Mouse (Mus musculus) ES-Bruce4 (cell line): ENCODE data around the gene Kcnn3.

ENCODE experiments used
- CTCF ChIP-seq: IDR thresholded peaks from one replicate; pipeline ENCODE4 v1.8.1; 2011; ENCODE audit warnings: low read depth, low read length
- EP300 ChIP-seq: IDR thresholded peaks from 2 replicates; pipeline ENCODE4 v1.6.1; 2011; ENCODE audit warnings: low read depth, low read length; ENCODE audit not compliant: insufficient read depth
- POLR2A ChIP-seq: IDR thresholded peaks from one replicate; pipeline ENCODE4 v1.8.1; 2011; ENCODE audit warnings: low read length; ENCODE audit not compliant: insufficient read depth

DNA sequence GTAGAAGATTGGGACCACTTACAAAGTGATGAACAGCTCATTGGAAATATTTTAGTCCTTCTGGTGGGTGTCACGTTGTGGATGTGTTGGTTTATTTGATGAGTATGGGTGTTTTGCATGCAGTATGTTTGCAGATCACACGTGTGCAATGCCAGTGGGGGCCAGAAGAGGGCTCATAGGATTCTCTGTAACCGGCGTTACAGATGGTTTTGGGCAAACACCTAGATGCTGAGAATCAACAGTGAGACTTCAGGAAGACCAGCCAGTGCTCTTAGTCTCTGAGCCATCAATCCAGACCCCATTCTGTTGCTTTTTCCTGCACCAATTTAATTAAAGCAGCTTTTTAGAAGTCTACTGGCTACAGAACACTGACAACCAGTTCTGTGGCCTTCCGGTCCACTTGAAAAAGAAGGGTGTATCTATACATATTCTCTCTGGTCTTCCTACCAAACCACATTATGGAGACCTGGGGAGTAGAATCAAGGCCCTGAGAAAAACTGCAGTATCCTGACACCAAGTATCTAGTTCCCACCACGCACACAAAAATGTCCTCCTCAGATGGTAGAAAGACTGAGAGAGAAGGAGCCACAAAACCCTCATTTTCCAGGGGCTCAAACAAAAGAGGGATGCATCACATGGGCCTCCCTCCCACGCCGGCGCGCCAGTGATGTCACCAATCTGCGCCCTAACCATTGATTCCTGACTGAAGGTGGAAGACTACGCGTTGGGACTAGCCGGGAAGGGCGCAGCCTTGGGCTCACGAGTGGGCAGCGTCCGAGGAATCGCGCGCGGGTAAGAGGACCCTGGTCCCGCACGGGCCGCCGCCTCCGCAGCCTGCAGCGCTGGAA lies 194.6 kb downstream of the Kcnn3 start, which contains the start of gene Adar:
- TF ChIP-seq CTCF: no peak
- 0 out of 2 replicates have a peak, but pooled peaks have one; percentile 45 for TF ChIP-seq EP300
- no peak for TF ChIP-seq POLR2A
